Mouse (Mus musculus): Measurements from ENCODE around the gene Xrcc6.

The Xrcc6 gene

DNA sequence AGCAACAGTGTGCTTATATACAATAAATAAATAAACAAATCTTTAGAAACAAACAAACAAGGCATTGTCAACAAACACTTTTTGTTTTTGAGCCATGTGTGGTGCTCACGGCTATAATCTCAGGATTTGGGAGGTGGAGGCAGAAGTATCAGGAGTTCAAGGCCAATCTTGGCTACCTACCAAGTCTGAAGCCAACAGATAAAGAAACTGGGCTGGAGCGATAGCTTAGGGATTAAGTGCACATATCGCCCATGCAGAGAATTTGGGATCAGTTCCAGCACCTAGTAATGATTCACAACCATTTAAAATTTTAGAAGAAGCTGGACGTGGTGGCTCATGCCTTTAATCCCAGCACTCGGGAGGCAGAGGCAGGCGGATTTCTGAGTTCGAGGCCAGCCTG is 85.9 kb downstream of the Xrcc6 start:
- in situ Hi-C loops (cut with MboI; ENCODE audit: low sequenced_read_pairs): no loop called here

DNA sequence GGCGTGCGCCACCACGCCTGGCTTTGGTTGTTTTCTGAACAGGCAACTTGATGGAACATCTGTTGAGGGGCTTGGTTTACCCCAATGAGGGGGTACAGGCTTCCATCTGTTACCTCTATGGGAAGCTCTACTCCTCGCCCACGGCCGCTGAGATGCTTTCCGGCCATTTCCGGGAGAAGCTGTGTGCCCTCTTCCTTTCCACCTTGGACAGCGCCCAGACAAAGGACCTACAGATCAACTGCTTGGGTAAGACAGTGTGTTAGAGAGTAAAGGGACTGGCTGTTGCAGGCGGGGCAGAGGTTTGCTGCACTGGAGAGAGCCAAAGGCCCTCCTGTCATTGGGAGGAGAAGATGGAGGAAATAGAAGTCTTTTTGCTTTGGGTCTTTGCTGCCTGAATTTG is 92.2 kb downstream of the Xrcc6 start:
- in situ Hi-C loops (cut with MboI; ENCODE audit: low sequenced_read_pairs): no loop called here

DNA sequence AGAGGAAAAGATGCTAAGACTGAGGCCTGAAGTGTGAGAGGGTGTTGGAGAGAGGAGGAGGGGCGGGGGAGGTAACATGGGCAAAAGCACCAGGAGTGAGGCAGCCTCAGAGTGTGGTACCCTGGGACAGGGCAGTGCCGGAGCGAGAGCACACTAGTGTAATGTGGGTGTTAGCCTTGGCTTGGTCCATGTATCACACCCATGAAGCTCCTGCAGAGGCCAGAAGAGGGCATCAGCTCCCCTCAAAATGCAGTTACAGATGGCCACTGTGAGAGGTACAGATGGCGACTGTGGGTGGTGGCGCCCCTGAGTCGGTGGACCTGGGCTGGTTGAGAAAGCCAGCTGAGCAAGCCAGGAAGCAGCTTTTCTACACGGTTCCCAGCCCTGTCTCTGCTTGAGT is 93.5 kb downstream of the Xrcc6 start:
- in situ Hi-C loops (cut with MboI; ENCODE audit: low sequenced_read_pairs): no loop called here

- in situ Hi-C loops (cut with MboI; ENCODE audit: low sequenced_read_pairs): no loop called here
Observed at GRCm38 (mm10) chr15:82085606-82086005, 98.0 kb downstream of the Xrcc6 start.

DNA sequence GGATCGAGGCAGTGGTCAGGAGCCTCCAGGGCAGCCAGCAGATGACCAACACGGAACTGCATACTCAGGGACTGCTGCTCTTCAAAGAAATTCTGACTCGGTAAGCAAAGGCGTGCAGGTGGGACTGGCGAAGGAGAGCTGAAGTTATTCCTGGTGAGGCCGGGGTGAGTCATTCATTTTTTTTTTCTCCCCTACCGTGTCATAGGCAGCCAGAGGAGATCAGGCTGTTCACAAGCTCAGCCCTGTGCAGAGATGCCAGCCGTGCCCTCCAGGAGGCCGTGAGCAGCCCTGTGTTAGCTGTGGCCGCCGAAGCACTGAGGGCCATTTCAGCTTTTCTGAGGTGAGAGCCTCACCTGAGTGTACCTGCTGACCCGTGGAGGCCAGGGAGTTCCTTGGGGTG is 98.5 kb downstream of the Xrcc6 start:
- in situ Hi-C loops (cut with MboI; ENCODE audit: low sequenced_read_pairs): no loop called here

DNA sequence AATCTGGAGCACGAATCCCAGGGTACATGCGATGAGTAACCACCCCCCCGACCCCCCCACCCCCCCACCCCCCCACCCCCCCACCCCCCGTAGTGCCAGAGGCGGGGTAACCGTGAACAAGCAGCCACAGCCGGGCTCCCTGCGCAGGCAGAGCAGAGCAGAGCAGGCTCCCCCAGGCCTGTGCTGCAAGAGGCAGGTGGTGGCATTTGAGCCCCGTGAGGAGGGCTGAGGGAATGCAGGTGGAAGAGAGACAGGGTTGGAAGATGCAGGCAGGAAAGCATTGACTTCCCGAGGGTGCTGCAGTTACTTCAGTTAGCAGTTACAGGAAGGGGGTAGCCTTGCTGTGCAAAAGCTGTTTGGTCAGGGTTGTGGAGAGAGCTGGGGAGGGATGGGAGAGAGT is 99.6 kb downstream of the Xrcc6 start:
- in situ Hi-C loops (cut with MboI; ENCODE audit: low sequenced_read_pairs): no loop called here
